Mouse (Mus musculus): ENCODE results near the gene Pld3. TPM values are rescaled to one million over a fixed set of nuclear protein-coding genes. Genes with fewer than 3 reads are reported as not detected.
"Not testable (repeated sequence)": the region's sequence is repeated elsewhere in the genome, so short reads cannot be mapped to it uniquely, and the experiment has no call there.

Pld3 gene
- polyA plus RNA-seq, 1 experiment: 85.8 TPM

- DNase-seq (ENCODE audit: low spot score): peak; percentile 59
Observed at GRCm38 (mm10) chr7:27526039-27526827, 26.8 kb downstream of the Pld3 start.

DNA sequence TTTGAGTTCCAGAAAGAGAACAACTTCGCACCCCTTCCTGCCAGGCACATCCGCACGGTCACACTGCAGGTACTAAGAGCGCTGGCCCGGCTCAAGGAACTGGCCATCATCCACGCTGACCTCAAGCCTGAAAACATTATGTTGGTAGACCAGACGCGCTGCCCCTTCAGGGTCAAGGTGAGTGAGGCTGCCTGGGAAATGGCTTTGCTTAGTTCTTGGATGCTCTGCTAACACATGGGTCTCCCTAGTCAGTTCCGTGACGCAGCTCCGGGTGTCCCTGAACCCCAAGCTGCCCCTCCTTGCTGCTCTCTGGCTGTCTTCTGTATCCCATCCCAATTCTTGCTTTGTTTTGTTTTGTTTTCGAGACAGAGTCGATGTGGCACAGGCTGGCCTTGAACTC lies 29.2 kb downstream of the Pld3 start:
- no peak for DNase-seq (ENCODE audit: low spot score)

DNA sequence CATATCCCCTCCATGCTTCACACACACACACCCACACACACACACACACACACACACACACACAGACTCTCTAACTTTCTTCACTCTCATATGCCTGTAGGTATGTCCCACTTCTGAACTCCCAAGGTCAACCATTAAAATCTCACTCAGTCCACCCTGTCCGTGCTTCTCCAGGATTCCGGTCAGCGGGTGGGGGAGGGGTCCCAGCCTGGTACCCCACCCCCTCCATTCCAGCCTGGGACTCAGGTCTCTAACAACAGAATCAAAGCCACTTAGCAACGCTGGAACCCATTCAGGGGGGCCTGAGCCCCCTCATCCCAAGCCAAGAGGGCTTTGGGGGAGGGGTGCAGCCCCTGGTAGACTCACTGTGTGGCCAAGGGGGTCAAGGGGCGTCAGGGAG lies 30.1 kb downstream of the Pld3 start, which contains the start of gene Hipk4:
Hipk4 (plus strand) TSS at position 301 of the 400 bp plus-strand sequence.
- DNase-seq (ENCODE audit: low spot score): no peak

- no peak for DNase-seq (ENCODE audit: low spot score)
Observed at GRCm38 (mm10) chr7:27520599-27520998, 32.4 kb downstream of the Pld3 start.

DNA sequence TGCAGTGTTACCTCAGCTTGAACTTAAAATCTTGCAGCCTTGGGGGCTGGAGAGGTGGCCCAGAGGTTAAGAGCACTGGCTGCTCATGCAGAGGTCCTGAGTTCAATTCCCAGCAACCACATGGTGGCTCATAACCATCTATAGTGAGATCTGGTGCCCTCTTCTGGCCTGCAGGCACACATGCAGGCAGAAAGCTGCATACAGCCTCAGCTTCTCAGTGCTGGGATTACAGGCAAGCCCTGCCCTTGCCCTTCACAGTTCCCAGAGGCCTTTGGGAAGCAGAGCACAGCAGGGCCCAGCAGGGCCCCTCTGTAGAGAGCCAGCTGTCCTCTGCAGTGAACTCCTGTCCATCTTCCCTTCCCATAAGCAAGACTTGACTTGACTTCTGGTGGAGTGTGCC lies 32.9 kb downstream of the Pld3 start:
- DNase-seq (ENCODE audit: low spot score): no peak

DNA sequence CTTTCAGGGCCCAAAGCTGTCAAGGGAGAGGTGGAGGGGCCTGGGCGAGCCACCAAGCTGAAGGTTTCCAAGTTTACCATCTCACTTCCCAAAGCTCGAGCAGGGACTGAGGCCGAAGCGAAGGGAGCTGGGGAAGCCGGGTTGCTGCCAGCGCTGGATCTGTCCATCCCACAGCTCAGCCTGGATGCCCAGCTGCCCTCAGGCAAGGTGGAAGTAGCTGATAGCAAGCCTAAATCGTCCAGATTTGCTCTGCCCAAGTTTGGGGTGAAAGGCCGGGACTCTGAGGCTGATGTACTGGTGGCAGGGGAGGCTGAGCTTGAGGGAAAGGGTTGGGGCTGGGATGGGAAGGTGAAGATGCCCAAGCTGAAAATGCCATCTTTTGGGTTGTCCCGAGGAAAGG lies 34.7 kb downstream of the Pld3 start:
- no peak for DNase-seq (ENCODE audit: low spot score)

- DNase-seq (ENCODE audit: low spot score): no peak
Observed at GRCm38 (mm10) chr7:27514961-27515360, 38.1 kb downstream of the Pld3 start.

DNA sequence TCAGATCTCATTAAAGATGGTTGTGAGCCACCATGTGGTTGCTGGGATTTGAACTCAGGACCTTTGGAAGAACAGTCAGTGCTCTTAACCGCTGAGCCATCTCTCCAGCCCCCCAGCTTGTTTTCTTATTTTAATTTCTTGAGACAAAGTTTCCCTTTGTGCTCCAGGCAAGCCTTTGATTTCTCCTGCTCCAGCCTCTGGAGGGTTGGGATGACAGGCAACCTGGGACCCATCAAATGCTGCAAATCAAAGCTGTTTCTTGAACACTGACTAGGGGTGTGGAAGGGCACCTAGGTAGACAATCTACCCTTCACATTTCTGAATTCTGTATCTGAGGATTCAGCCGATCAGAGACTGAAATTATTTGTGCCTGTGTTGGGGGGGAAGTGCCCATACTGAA lies 42.2 kb downstream of the Pld3 start:
- no peak for DNase-seq (ENCODE audit: low spot score)

- no peak for DNase-seq (ENCODE audit: low spot score)
Observed at GRCm38 (mm10) chr7:27508648-27509005, 44.4 kb downstream of the Pld3 start.

DNA sequence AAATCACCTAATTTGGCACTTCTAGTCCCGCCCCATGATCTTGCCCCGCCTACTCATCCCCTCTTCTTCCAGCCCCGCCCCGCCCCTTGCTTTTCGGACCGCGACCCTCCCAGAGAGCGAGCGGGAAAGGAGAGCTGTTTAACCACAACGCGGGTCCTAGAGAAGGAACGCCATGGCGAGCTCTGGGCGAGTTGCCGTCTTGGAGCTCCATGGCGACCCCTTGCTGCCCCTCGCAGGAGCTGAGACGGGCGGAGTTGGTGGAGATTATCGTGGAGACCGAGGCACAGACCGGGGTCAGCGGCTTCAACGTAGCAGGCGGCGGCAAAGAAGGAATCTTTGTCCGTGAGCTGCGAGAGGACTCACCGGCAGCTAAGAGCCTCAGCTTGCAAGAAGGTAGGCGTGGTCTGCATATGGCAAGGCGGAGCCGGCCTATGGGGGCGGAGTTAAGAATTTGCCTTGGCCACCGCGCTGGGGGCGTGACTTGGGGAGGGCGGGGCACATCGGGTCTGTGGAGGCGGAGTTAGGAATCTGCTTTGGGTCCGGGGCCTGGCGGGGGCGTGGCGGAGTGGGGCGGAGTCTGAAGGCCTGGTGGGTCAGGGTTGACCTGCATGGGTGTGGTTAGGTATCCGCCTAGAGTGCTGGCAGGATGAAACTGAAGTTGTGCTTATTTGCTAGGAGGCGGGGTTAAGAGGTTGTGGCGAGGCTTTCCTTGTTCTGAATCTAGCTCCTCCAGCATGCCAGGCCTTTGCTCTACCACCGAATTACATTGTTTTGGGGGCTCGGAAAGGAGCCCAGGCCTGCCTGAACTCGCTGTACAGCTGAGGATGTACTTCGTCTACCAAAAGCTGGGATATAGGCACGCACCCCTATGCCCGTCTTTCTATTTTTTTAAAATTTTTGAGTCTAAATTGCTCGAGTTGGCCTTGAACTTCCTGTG lies 45.0 kb downstream of the Pld3 start:
- DNase-seq (ENCODE audit: low spot score): peak; percentile 93

DNA sequence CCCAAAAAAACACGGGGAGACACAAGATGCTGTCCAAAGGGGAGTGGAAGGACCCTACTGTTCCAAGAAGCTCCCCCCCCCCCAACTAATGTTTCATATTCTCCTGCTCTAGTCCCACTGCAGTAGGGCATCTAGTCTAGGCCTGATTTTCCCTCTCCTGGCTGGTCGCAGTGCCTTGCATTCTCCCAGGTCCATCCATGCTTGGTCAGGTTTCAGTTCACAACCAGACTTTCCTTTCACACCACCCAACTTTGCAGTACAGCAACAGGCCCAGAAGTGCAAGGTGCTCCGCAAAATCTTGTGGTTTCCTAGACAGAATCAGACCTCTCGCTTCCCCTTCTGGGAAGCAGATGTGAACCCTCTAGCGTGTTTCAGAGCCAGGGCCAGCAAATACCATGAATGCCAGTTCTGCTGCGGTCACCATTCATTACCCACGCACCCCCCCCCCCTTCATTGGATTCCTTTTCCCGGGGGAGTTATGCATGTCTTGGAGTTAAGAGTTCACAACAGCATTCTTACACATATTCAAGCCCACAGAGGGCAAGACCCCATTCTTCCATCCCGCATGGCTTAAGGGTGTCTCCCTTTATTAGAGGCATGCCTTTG lies 46.1 kb downstream of the Pld3 start:
- DNase-seq (ENCODE audit: low spot score): no peak

GRCm38 (mm10) chr7:27501620-27502019 lies 51.4 kb downstream of the Pld3 start:
- DNase-seq (ENCODE audit: low spot score): no peak

GRCm38 (mm10) chr7:27499036-27499435 lies 54.0 kb downstream of the Pld3 start, which contains the start of gene Prx:
TSS of gene Prx (plus strand) at chr7:27499324.
- DNase-seq (ENCODE audit: low spot score): no peak

GRCm38 (mm10) chr7:27494659-27495367 lies 58.2 kb downstream of the Pld3 start:
- DNase-seq (ENCODE audit: low spot score): not testable (repeated sequence)

- DNase-seq (ENCODE audit: low spot score): no peak
Observed at GRCm38 (mm10) chr7:27493450-27493849, 59.6 kb downstream of the Pld3 start.

- no peak for DNase-seq (ENCODE audit: low spot score)
Observed at GRCm38 (mm10) chr7:27493022-27493421, 60.0 kb downstream of the Pld3 start.

DNA sequence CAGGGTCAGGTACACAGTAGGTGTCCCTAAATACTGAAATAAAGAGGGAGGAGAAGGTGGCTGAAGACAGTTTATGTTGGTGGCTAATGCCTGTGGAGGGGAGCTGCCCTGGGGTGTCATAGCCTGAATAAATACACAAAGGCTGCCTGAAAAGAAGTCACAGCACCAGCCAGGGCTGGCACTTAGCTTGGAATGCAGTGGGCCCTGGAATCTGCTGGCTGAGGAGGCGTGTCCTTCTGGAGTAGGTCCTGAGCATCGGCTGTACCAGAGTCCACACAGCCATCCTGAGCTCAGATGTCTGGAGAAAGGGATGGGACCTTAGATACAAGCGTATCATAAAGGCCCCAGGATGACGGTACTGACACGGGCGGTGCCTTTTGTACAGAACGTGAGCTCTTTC lies 61.2 kb downstream of the Pld3 start:
- DNase-seq (ENCODE audit: low spot score): no peak

- peak; percentile 93 for DNase-seq (ENCODE audit: low spot score)
Observed at GRCm38 (mm10) chr7:27490543-27491329, 62.3 kb downstream of the Pld3 start.

DNA sequence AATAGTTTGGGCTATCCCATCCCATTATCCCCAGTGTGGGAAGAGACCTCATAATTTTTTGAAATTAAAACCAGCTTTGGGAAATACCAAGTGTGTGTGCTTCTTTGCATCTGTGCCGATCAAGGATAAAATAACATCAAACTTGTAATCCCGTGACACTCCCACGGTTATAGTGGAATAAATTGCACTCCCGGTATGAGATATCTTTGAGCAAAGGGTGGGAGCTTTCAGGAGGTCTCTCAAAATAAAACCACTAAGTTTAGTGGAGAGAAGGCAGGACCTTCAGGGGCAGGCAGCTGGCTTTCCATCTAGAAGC lies 62.8 kb downstream of the Pld3 start:
- DNase-seq (ENCODE audit: low spot score): no peak

- no peak for DNase-seq (ENCODE audit: low spot score)
Observed at GRCm38 (mm10) chr7:27489270-27489869, 63.6 kb downstream of the Pld3 start.
